24 mouse cellular contexts compared by ENCODE assay signal in the genomic region with DNA sequence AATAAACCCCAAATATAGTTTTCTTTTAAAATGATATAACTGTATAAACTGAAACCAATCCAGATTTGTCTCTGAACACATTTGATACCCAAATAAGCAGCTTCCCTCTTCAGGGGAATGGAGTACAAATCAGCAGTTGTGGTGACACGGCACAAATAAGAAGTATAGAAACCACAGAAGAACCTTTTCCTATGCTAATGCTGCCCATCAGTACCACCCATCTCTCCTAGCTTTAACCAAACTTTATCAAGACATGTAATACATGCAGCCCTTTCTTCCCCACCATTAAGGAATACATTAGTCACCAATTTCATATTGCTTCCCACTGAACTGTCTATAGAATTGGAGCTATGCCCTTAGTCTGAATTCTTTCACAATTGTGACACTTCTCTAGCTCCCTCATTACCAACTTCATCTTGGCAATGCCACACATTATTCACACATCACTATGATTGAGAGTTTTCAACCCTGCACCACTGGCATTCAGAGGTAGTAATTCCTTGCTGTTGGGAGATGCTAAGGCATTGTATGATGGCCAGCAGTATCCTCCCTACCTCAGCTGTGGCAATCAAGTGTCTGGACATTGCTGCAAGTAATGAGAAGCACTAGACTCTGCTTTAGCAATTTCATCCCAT. TPM values are rescaled to one million over a fixed set of nuclear protein-coding genes. Genes with fewer than 3 reads are reported as not detected.
DNase-seq lines count a peak whose midpoint lies in the region; ATAC-seq and TF ChIP-seq lines count a peak whose summit lies in the region.
"Had no signal": no experiment of that assay in that cellular context is flagged by ENCODE, and none has a peak within 500 bp of the region (broad histone marks: within the 10 kb centered on the region; RNA-seq: fewer than 3 reads in every experiment).

No protein-coding gene starts in this region.

- peaks cover 6% of the 10 kb centered on the region for H3K36me3 ChIP-seq in heart, adult 2 months (ENCODE audit: control insufficient read depth, insufficient read depth, low read length)
- no peaks in the 10 kb centered on the region for H3K36me3 ChIP-seq in lung, postnatal 0 days (ENCODE audit: insufficient read depth, low read length)
- H3K36me3 ChIP-seq: embryonic facial prominence, embryonic 15.5 days; heart, embryonic 15.5 days; hindbrain, embryonic 10.5 days; limb, embryonic 15.5 days; neural tube, embryonic 13.5 days had no signal

- no peak overlapping the region for H3K4me3 ChIP-seq in heart, adult 2 months
- H3K4me3 ChIP-seq in lung, postnatal 0 days (ENCODE audit: low read depth, low read length) = no peak overlapping the region
- H3K4me3 ChIP-seq in olfactory bulb, adult 2 months (ENCODE audit: insufficient read depth, low read depth, low read length) = no peak overlapping the region
- H3K4me3 ChIP-seq: embryonic facial prominence, embryonic 15.5 days; heart, embryonic 15.5 days; hindbrain, embryonic 10.5 days; limb, embryonic 15.5 days; neural tube, embryonic 13.5 days had no signal

- no peak for TF ChIP-seq EP300 in heart, adult 2 months (IDR thresholded peaks at IDR 0.05; ENCODE audit: insufficient read depth, low read depth, low read length)
- TF ChIP-seq EP300 in lung, postnatal 0 days (IDR thresholded peaks at IDR 0.05) = no peak

- H3K4me2 ChIP-seq in lung, postnatal 0 days (replicated peaks; ENCODE audit: low read depth, low read length) = no peak overlapping the region
- H3K4me2 ChIP-seq: embryonic facial prominence, embryonic 15.5 days; heart, embryonic 15.5 days; limb, embryonic 15.5 days; neural tube, embryonic 13.5 days had no signal

- H3K27ac ChIP-seq in heart, adult 2 months = 0 out of 2 replicates have a peak overlapping the region, but pooled peaks have one; percentile 1
- H3K27ac ChIP-seq in lung, postnatal 0 days (ENCODE audit: low read length) = peak overlapping the region; percentile 20; the same call in 1 of the 2 replicates
- peak overlapping the region; percentile 52; the same call in 1 of the 2 replicates for H3K27ac ChIP-seq in olfactory bulb, adult 2 months (ENCODE audit: insufficient read depth, low read depth, low read length)
- H3K27ac ChIP-seq: embryonic facial prominence, embryonic 15.5 days; heart, embryonic 15.5 days; hindbrain, embryonic 10.5 days; kidney, postnatal 0 days; limb, embryonic 15.5 days; neural tube, embryonic 13.5 days had no signal

- TF ChIP-seq POLR2A in heart, adult 2 months (IDR thresholded peaks at IDR 0.05; ENCODE audit: insufficient read depth, low read depth, low read length) = no peak
- no peak for TF ChIP-seq POLR2A in olfactory bulb, adult 2 months (IDR thresholded peaks at IDR 0.05; ENCODE audit: insufficient read depth, low read depth, low read length)

- no peak for DNase-seq in heart, adult 2 months
- no peak for DNase-seq in heart, postnatal 25 days (ENCODE audit: low spot score)
- no peak for DNase-seq in lung, postnatal 0 days (ENCODE audit: low spot score)
- DNase-seq in lung, postnatal 10 days = no peak
- DNase-seq in adipocyte (ENCODE audit: low spot score) = peak; percentile 49
- no peak for DNase-seq in left cerebral cortex, adult 18-20 months (ENCODE audit: low spot score in 2 of 2)
- DNase-seq: adrenal gland, postnatal 10 days; cerebellum, adult 11-12 months; cerebellum, postnatal 14 days; forebrain, postnatal 0 days; gastrocnemius, postnatal 14 days; kidney, adult 11 months; layer of hippocampus, postnatal 36 days; midbrain, embryonic 14.5 days; spleen, adult 18-20 months; thymus, adult 2 months had no signal

- H3K4me1 ChIP-seq in heart, adult 2 months (ENCODE audit: control insufficient read depth, insufficient read depth, low read length) = peaks cover 4% of the 10 kb centered on the region
- H3K4me1 ChIP-seq in lung, postnatal 0 days (ENCODE audit: insufficient read depth, low read depth, low read length) = peaks cover 4% of the 10 kb centered on the region; the same call in 1 of the 2 replicates
- peaks cover 2% of the 10 kb centered on the region; the same call in 1 of the 2 replicates for H3K4me1 ChIP-seq in olfactory bulb, adult 2 months (ENCODE audit: control insufficient read depth, insufficient read depth, low read length)
- H3K4me1 ChIP-seq: embryonic facial prominence, embryonic 15.5 days; hindbrain, embryonic 10.5 days; limb, embryonic 15.5 days had no signal

- intact Hi-C loops in heart, adult 2 months (cut with DNase I) = loop anchor here (5.0 kb wide), 1 partner anchor 39 kb away; no protein-coding TSS in a partner anchor
- intact Hi-C loops in heart, postnatal 25 days (cut with DNase I) = no loop called here

- ATAC-seq in lung, postnatal 0 days = no peak
- ATAC-seq: forebrain, postnatal 0 days; Patski had no signal

- H3K27me3 ChIP-seq in heart, adult 2 months (ENCODE audit: control insufficient read depth, insufficient read depth, low read length) = no peaks in the 10 kb centered on the region
- H3K27me3 ChIP-seq in lung, postnatal 0 days (replicated peaks; ENCODE audit: insufficient read depth, low read length) = no peaks in the 10 kb centered on the region
- H3K27me3 ChIP-seq: embryonic facial prominence, embryonic 15.5 days; heart, embryonic 15.5 days; limb, embryonic 15.5 days; neural tube, embryonic 13.5 days; Patski had no signal

- H3K9me3 ChIP-seq in lung, postnatal 0 days (ENCODE audit: low read length) = no peaks in the 10 kb centered on the region
- H3K9me3 ChIP-seq: embryonic facial prominence, embryonic 15.5 days; heart, embryonic 15.5 days; hindbrain, embryonic 10.5 days; limb, embryonic 15.5 days; neural tube, embryonic 13.5 days had no signal

- 68% methylated on average over 1 of the region's 1 CpGs for WGBS in heart, adult 2 months
- WGBS in lung, postnatal 0 days = 70% methylated on average over 1 of the region's 1 CpGs
- WGBS in olfactory bulb, adult 2 months = 28% methylated on average over 1 of the region's 1 CpGs

- TF ChIP-seq CTCF in heart, adult 2 months (IDR thresholded peaks at IDR 0.05) = no peak
- no peak for TF ChIP-seq CTCF in lung, postnatal 0 days (IDR thresholded peaks at IDR 0.05)
- no peak for TF ChIP-seq CTCF in olfactory bulb, adult 2 months (IDR thresholded peaks at IDR 0.05; ENCODE audit: insufficient read depth, low read depth, low read length)

- no peak overlapping the region for H3K9ac ChIP-seq in heart, adult 2 months (ENCODE audit: low read depth, low read length)
- no peak overlapping the region for H3K9ac ChIP-seq in lung, postnatal 0 days (replicated peaks; ENCODE audit: low read depth)
- H3K9ac ChIP-seq: embryonic facial prominence, embryonic 15.5 days; forebrain, postnatal 0 days; heart, embryonic 15.5 days; limb, embryonic 15.5 days; neural tube, embryonic 13.5 days had no signal

- H3K79me2 ChIP-seq in heart, adult 2 months (replicated peaks; ENCODE audit: control insufficient read depth, insufficient read depth, low read length) = peaks cover 2% of the 10 kb centered on the region

RNA-seq across cellular contexts. Expression of gene Trim44, which starts 44.6 kb away (rescaled TPM):
- total RNA-seq in heart, adult 2 months (2021) = 10 to 100 TPM; 27.7 to 28.8 TPM
- polyA plus RNA-seq in heart, adult 2 months (2012; rRNA removed) = 13.0 and 23.6 TPM in 2 replicates
- 10 to 100 TPM; 24.7 to 28.2 TPM for total RNA-seq in heart, postnatal 25 days (2021)
- 12.7 and 17.3 TPM in 2 replicates for polyA plus RNA-seq in lung, postnatal 0 days (2015; fragmentation: Nextera tagmentation; extraction: Ambion mirVana)
- polyA plus RNA-seq in olfactory bulb, adult 2 months (2012; ENCODE audit: insufficient read depth, insufficient read length, low replicate concordance, missing spikeins) = 108 and 163 TPM in 2 replicates
- 100 to 1,000 TPM; 186 to 190 TPM for total RNA-seq in left cerebral cortex, adult 18-20 months (2021)

Comparison
In these comparisons a context has a peak if more than half of its experiments do, and no peak if none do; other contexts are left out.
1. H3K27ac ChIP-seq: peak in every context shown above with its lines; median percentile 52 in olfactory bulb, adult 2 months; 20 in lung, postnatal 0 days; 1 in heart, adult 2 months.
2. RNA of gene Trim44, which starts 44.6 kb away (total RNA-seq): 186 to 190 TPM in left cerebral cortex, adult 18-20 months; 27.7 to 28.8 TPM in heart, adult 2 months and 24.7 to 28.2 TPM in heart, postnatal 25 days; every median in the first group is over 4 times any median in the second.